Mouse (Mus musculus): Measurements from ENCODE around the gene Sergef.

Sergef gene

GRCm38 (mm10) chr7:46404756-46405155, 234.9 kb downstream of the Sergef start:
- DNase-seq (ENCODE audit: low spot score in 2 of 2) = no peak

DNA sequence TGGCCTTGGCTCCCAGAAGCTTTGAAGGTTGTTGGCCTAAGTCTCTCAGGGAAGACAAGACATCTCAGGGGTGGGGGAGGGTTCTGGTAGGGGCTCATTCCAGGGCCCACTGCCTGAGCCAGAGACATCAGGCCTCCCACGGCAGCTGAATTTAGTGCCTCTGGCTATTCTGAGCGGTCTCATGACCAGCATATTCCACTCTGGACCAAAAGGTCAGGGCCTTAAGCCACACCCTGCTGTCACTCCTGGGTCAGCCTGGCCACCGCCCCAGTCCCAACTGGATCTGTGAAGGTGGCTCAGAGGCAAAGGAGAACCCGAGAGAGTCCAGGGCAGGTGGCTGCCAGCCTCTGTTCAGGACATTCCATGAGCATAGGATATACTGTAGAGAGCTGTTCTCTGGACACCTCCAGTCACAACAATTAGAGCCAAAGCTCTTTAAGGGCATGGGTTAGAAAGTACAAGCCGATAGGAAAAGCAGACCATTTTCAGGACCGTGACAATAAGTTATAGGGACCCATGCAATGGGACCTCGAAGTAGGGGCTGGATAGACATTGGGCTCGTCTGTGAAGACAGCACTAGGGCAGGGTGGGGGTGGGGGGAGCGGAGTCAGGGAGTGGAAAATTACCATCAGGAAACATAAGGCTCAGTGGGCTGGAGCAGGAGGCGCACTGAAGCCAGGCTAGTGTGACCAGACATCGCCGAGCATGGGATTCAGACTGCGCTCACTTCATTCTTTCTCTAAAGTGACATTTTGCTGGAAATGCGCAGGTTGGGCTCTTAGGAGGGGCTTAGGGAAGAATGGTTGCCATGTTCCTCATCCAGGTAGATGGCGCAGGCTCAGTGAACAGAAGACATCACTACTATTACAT, 235.8 kb downstream of the Sergef start:
- no peak for DNase-seq (ENCODE audit: low spot score in 2 of 2)

GRCm38 (mm10) chr7:46401371-46402180, 238.0 kb downstream of the Sergef start:
- no peak for DNase-seq (ENCODE audit: low spot score in 2 of 2)

DNA sequence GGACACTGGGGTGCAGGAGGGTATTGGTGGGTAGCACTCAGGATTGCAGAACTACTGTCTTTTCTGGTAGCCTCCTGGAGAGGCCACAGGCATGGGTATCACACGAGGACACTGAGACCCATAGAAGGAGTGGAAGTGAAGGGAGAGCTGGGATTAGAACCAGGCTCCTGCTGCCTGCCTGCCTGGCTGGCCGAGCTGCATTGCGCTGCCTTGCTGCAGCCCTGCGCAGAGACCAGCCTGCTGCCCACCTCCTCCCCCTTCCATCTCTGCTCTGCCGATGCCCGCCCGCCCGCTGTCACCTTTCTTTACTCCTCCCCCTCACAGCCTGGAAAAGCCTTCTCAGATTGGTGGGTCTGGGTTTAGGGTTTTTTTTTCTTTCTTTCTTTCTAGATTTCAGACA, 239.3 kb downstream of the Sergef start:
- DNase-seq (ENCODE audit: low spot score in 2 of 2) = no peak

DNA sequence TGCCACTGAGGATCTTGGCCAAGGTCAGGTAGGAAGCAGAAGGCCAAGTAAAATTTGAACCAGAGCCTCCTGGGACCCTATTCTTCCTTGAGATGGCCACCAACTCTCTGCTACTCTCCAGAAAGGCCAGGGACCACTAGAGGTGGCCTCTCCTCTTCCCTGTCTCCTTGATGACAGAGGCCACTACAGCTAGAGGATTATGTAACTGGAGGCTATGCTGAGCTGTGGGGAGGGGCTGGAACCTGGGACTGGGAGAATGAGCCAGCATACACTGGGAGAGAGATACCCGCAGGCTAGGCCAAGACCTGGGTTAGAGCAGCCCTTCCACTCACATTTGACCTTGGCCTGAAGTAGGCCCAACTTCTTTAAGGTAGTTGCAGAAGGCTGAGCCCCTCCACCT, 239.9 kb downstream of the Sergef start:
- no peak for DNase-seq (ENCODE audit: low spot score in 2 of 2)

GRCm38 (mm10) chr7:46398612-46399011, 241.0 kb downstream of the Sergef start:
- no peak for DNase-seq (ENCODE audit: low spot score in 2 of 2)

GRCm38 (mm10) chr7:46397732-46398333, 241.8 kb downstream of the Sergef start:
- no peak for DNase-seq (ENCODE audit: low spot score in 2 of 2)

DNA sequence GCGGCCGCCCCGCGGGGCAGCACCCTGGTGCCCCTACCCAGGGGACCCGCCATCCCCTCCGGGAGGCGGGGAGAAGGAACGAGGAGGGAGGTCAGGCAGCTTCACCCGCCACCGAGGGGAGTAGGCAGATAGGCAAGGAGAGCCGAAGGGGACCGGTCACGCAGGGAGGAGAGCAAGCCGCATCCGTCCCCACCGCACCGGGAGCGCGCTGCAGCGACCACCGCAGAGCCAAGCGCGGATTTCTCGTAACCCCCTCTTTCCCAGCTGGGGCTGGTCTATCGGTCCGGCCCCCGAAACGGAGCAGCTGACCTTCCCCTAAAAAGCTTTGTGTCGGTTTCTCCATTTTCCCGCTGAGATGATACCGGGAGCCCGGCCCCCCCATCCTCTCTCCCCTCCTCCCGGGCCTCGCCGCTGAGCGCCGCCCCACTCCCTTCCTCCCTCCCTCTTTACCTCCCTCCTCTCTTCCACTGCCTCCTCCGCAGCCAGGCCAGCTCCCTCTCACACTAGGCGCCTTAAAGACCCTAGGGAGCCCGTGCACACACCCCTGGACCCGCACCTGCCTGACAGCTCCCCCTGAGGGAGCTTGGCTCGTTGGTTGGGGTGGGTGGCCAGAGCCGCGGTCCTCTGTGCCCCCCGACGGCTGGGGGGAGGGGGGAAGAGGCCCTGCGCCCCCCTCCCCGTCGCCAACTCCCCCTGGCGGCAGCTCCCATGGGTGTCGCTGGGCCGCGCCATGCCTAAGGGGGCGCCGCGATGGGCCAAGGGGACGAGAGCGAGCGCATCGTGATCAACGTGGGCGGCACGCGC, 242.5 kb downstream of the Sergef start:
- peak in 1 of 2 experiments; percentile 35 for DNase-seq (ENCODE audit: low spot score in 2 of 2)

DNA sequence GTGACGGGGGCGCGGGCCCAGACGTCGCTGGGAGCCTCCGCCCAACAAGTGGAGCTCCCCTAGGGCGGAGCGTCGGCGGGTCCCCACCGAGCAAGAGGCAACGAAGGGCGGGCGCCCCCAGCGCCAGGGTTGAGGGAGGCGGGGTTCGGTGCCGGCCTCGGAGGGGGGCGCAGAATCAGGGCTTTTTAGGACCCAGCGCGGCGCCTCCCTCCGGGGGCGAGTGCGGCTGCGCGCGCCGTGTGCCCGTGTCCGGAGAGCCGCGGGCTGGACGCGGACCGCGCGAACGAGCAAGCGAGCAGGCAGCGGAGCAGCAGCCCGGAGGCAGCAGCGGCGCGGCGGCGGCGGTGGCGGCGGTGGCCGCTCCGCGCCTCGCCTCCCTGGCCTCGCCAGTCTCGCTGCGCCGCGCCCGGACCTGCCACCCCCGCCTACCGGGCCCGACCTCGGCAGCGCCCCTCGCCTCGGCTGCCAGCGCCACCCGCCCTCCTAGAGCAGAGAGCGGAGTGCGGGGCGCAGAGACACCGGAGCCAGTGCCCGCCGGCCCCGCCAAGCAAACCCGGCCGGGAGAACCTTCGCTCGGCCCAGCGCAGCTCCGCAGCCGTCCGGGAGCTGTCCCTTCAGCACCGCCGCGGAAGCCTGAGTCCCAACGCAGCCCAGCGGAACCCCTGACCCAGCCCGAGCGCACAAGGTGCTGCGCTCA, 243.2 kb downstream of the Sergef start, which contains the start of gene Kcnc1:
Gene Kcnc1, plus strand, starts transcription at position 267 of the 697 bp plus-strand sequence.
- peak; percentile 37 to 67 for DNase-seq (ENCODE audit: low spot score in 2 of 2)

- DNase-seq (ENCODE audit: low spot score in 2 of 2) = no peak
These were observed 244.0 kb downstream of the Sergef start for GRCm38 (mm10) chr7:46395571-46395970.

DNA sequence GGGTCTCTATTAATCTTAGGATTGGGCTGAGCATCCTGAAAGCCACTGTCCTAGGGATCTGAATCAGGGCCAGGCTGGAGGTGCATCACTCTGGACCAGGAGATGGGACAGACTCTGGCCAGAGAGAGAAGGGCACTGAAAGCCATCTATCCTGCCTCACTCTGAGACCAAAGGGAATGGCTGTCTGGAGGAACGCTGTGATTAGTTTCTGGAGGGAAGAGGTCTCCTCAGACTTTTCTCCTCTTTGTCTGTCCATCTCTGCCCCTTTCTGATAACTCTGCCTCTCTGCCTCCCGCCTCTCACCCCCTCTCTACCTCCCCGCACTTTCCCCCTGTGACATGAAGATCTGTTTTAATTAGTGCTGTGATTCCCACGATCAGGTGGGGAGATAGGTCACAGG, 244.7 kb downstream of the Sergef start:
- no peak for DNase-seq (ENCODE audit: low spot score in 2 of 2)

GRCm38 (mm10) chr7:46393718-46394511, 245.7 kb downstream of the Sergef start:
- DNase-seq (ENCODE audit: low spot score in 2 of 2) = no peak

Measured in thymus, postnatal 10 days (tissue).